Mouse (Mus musculus): ENCODE measurements around the gene Nacc2.

DNA sequence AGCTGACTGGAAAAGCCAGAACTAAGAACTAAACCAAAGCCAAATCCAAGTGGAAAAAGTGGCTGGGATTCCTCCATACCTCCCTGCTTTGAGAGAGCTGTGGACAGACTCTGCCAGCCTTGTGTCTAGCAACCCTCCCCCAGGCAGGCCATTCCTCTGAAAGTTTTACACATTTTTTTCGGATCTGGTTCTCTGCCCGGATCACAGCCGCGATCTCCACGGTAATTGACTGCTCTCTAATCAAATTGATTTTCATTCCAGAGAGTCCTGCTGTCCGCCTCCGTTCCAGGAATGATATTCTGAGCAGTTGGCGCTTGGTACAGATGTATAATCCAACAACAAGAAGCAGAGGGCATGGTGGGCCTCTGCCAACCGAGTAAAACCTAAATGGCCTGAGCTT lies 78.8 kb downstream of the Nacc2 start:
- TF ChIP-seq POLR2A (IDR thresholded peaks at IDR 0.05; ENCODE audit: insufficient read length, low read depth): no peak
- TF ChIP-seq MYOG (IDR thresholded peaks at IDR 0.05; ENCODE audit: control insufficient read depth in 1 of 3, insufficient read depth in 1 of 3, insufficient read length in 2 of 3, low read depth in 2 of 3): no peak
